Mouse (Mus musculus): ENCODE measurements around the gene Elane. TPM values are rescaled to one million over a fixed set of nuclear protein-coding genes. Genes with fewer than 3 reads are reported as not detected.
A peak's percentile ranks its signal among the peaks of the same experiment; 100 is the strongest.

Elane gene
- polyA plus RNA-seq (2015; fragmentation: Nextera tagmentation; extraction: Ambion mirVana), result 0.26 and 1.2 TPM in 2 replicates

- Histone ChIP-seq H3K9ac (ENCODE audit: low read length) (no peak within 1 kb of the TSS), H3K27ac (ENCODE audit: low read length) (no peak within 1 kb of the TSS), H3K4me1 (replicated peaks; ENCODE audit: control insufficient read depth, insufficient read depth, low read length) (peaks cover 10% of the 10 kb centered on the region), H3K4me3 (ENCODE audit: low read length) (no peak within 1 kb of the TSS), H3K27me3 (ENCODE audit: control insufficient read depth, insufficient read depth, low read depth, low read length) (peaks cover 3% of the 10 kb centered on the region), H3K4me2 (ENCODE audit: low read depth, low read length) (no peak within 1 kb of the TSS), H3K36me3 (ENCODE audit: control insufficient read depth, insufficient read depth, low read length) (no peaks in the 10 kb centered on the region), H3K9me3 (ENCODE audit: control insufficient read depth, low read length) (no peaks in the 10 kb centered on the region)
- 71% methylated on average over 6 of the region's 6 CpGs for WGBS
- ATAC-seq (ENCODE audit: low read depth), result no peak
Observed at GRCm38 (mm10) chr10:79886054-79886453, at the start of gene Elane. Elane (plus strand) TSS chr10:79886247.

- Histone ChIP-seq H3K9me3 (ENCODE audit: control insufficient read depth, low read length) (no peaks in the 10 kb centered on the region), H3K27ac (ENCODE audit: low read length) (no peak overlapping the region), H3K4me1 (replicated peaks; ENCODE audit: control insufficient read depth, insufficient read depth, low read length) (peaks cover 7% of the 10 kb centered on the region; the same call in 1 of the 2 replicates), H3K27me3 (ENCODE audit: control insufficient read depth, insufficient read depth, low read depth, low read length) (no peaks in the 10 kb centered on the region), H3K4me3 (ENCODE audit: low read length) (no peak overlapping the region), H3K36me3 (ENCODE audit: control insufficient read depth, insufficient read depth, low read length) (no peaks in the 10 kb centered on the region), H3K9ac (ENCODE audit: low read length) (no peak overlapping the region), H3K4me2 (ENCODE audit: low read depth, low read length) (no peak overlapping the region)
- WGBS, result 98% methylated on average over 3 of the region's 3 CpGs
- ATAC-seq (ENCODE audit: low read depth), result no peak
Observed at GRCm38 (mm10) chr10:79836918-79837317, 49.1 kb upstream of the Elane start.

GRCm38 (mm10) chr10:79838151-79838550 lies 47.9 kb upstream of the Elane start:
- Histone ChIP-seq H3K9me3 (ENCODE audit: control insufficient read depth, low read length) (no peaks in the 10 kb centered on the region), H3K27ac (ENCODE audit: low read length) (no peak overlapping the region), H3K27me3 (ENCODE audit: control insufficient read depth, insufficient read depth, low read depth, low read length) (no peaks in the 10 kb centered on the region), H3K36me3 (ENCODE audit: control insufficient read depth, insufficient read depth, low read length) (no peaks in the 10 kb centered on the region), H3K4me1 (replicated peaks; ENCODE audit: control insufficient read depth, insufficient read depth, low read length) (peaks cover 17% of the 10 kb centered on the region), H3K9ac (ENCODE audit: low read length) (no peak overlapping the region), H3K4me2 (ENCODE audit: low read depth, low read length) (no peak overlapping the region), H3K4me3 (ENCODE audit: low read length) (no peak overlapping the region)
- no peak for ATAC-seq (ENCODE audit: low read depth)
- 47% methylated on average over 2 of the region's 2 CpGs for WGBS

DNA sequence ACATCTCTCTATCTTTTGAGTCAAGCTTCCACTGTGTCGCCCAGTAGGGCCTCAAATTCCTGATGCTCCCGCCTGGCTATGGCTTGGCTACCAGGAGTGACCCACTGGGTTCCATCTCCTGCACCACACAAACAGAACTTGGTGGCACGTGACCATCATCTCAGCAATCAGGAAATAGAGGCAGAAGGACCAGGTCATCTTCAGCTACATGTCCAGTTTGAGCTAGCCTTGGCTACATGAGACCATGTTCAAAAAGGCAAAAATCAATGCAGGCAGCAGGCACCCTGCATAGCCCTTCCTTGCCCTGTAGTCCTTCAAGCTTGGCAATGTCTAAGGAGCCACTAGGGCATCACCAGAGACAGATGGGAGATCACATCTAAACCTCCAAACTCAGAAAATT lies 46.0 kb upstream of the Elane start:
- Histone ChIP-seq H3K4me3 (ENCODE audit: low read length) (no peak overlapping the region), H3K36me3 (ENCODE audit: control insufficient read depth, insufficient read depth, low read length) (no peaks in the 10 kb centered on the region), H3K27ac (ENCODE audit: low read length) (peak overlapping the region; percentile 98), H3K27me3 (ENCODE audit: control insufficient read depth, insufficient read depth, low read depth, low read length) (no peaks in the 10 kb centered on the region), H3K9ac (ENCODE audit: low read length) (no peak overlapping the region; the same call in 1 of the 2 replicates), H3K4me2 (ENCODE audit: low read depth, low read length) (0 out of 2 replicates have a peak overlapping the region, but pooled peaks have one; percentile 78), H3K4me1 (replicated peaks; ENCODE audit: control insufficient read depth, insufficient read depth, low read length) (peaks cover 23% of the 10 kb centered on the region), H3K9me3 (ENCODE audit: control insufficient read depth, low read length) (no peaks in the 10 kb centered on the region)
- ATAC-seq (ENCODE audit: low read depth), result no peak
- 90% methylated on average over 3 of the region's 3 CpGs for WGBS

- peak overlapping the region; percentile 67 for H3K9ac ChIP-seq (ENCODE audit: low read length)
- under 1% methylated on average over 23 of the region's 24 CpGs for WGBS
- peaks cover 23% of the 10 kb centered on the region for H3K4me1 ChIP-seq (replicated peaks; ENCODE audit: control insufficient read depth, insufficient read depth, low read length)
- ATAC-seq (ENCODE audit: low read depth), result peak; percentile 94
- H3K36me3 ChIP-seq (ENCODE audit: control insufficient read depth, insufficient read depth, low read length), result no peaks in the 10 kb centered on the region
- peak overlapping the region; percentile 52 for H3K4me3 ChIP-seq (ENCODE audit: low read length)
- peak overlapping the region; percentile 78 for H3K4me2 ChIP-seq (ENCODE audit: low read depth, low read length)
- no peaks in the 10 kb centered on the region for H3K9me3 ChIP-seq (ENCODE audit: control insufficient read depth, low read length)
- H3K27me3 ChIP-seq (ENCODE audit: control insufficient read depth, insufficient read depth, low read depth, low read length), result no peaks in the 10 kb centered on the region
- H3K27ac ChIP-seq (ENCODE audit: low read length), result peak overlapping the region; percentile 98
Observed at GRCm38 (mm10) chr10:79840644-79841551, 45.1 kb upstream of the Elane start.

- H3K9ac ChIP-seq (ENCODE audit: low read length), result no peak overlapping the region
- H3K9me3 ChIP-seq (ENCODE audit: control insufficient read depth, low read length), result no peaks in the 10 kb centered on the region
- no peak overlapping the region for H3K4me3 ChIP-seq (ENCODE audit: low read length)
- 52% methylated on average over 3 of the region's 3 CpGs for WGBS
- no peaks in the 10 kb centered on the region for H3K27me3 ChIP-seq (ENCODE audit: control insufficient read depth, insufficient read depth, low read depth, low read length)
- peak overlapping the region; percentile 18; the same call in 1 of the 2 replicates for H3K27ac ChIP-seq (ENCODE audit: low read length)
- H3K4me1 ChIP-seq (replicated peaks; ENCODE audit: control insufficient read depth, insufficient read depth, low read length), result peaks cover 23% of the 10 kb centered on the region
- ATAC-seq (ENCODE audit: low read depth), result no peak
- H3K36me3 ChIP-seq (ENCODE audit: control insufficient read depth, insufficient read depth, low read length), result no peaks in the 10 kb centered on the region
- no peak overlapping the region for H3K4me2 ChIP-seq (ENCODE audit: low read depth, low read length)
Observed at GRCm38 (mm10) chr10:79842322-79842721, 43.7 kb upstream of the Elane start.

DNA sequence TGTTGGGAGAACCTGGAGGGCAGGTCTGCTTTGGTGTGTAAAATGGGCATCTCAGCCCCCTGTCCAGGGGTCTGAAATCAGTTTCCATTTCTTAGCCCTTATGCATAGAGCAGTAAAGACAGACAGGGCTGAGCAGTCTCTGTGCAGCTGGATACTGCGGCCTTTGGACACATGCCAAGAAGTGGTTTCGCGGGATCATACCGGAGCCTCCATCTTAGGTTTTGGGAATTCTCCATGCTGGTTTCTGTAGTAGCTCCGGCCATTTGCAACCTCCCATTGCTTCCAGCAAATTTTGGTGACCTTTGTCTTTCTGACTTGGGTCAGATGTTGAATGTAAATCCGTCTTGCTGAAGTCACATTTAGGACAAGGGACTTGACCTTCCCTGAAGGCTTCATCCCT lies 42.6 kb upstream of the Elane start:
- peaks cover 23% of the 10 kb centered on the region for H3K4me1 ChIP-seq (replicated peaks; ENCODE audit: control insufficient read depth, insufficient read depth, low read length)
- H3K27me3 ChIP-seq (ENCODE audit: control insufficient read depth, insufficient read depth, low read depth, low read length), result no peaks in the 10 kb centered on the region
- H3K36me3 ChIP-seq (ENCODE audit: control insufficient read depth, insufficient read depth, low read length), result no peaks in the 10 kb centered on the region
- peak overlapping the region; percentile 5; the same call in 1 of the 2 replicates for H3K9ac ChIP-seq (ENCODE audit: low read length)
- WGBS, result 45% methylated on average over 6 of the region's 6 CpGs
- no peaks in the 10 kb centered on the region for H3K9me3 ChIP-seq (ENCODE audit: control insufficient read depth, low read length)
- H3K4me2 ChIP-seq (ENCODE audit: low read depth, low read length), result no peak overlapping the region
- H3K4me3 ChIP-seq (ENCODE audit: low read length), result no peak overlapping the region
- ATAC-seq (ENCODE audit: low read depth), result no peak
- no peak overlapping the region for H3K27ac ChIP-seq (ENCODE audit: low read length)

- 46% methylated on average over 5 of the region's 5 CpGs for WGBS
- Histone ChIP-seq H3K4me2 (ENCODE audit: low read depth, low read length) (no peak overlapping the region), H3K9ac (ENCODE audit: low read length) (no peak overlapping the region), H3K9me3 (ENCODE audit: control insufficient read depth, low read length) (no peaks in the 10 kb centered on the region), H3K4me3 (ENCODE audit: low read length) (no peak overlapping the region), H3K36me3 (ENCODE audit: control insufficient read depth, insufficient read depth, low read length) (no peaks in the 10 kb centered on the region), H3K4me1 (replicated peaks; ENCODE audit: control insufficient read depth, insufficient read depth, low read length) (peaks cover 21% of the 10 kb centered on the region), H3K27ac (ENCODE audit: low read length) (no peak overlapping the region), H3K27me3 (ENCODE audit: control insufficient read depth, insufficient read depth, low read depth, low read length) (no peaks in the 10 kb centered on the region)
- ATAC-seq (ENCODE audit: low read depth), result no peak
Observed at GRCm38 (mm10) chr10:79846553-79846952, 39.5 kb upstream of the Elane start.

DNA sequence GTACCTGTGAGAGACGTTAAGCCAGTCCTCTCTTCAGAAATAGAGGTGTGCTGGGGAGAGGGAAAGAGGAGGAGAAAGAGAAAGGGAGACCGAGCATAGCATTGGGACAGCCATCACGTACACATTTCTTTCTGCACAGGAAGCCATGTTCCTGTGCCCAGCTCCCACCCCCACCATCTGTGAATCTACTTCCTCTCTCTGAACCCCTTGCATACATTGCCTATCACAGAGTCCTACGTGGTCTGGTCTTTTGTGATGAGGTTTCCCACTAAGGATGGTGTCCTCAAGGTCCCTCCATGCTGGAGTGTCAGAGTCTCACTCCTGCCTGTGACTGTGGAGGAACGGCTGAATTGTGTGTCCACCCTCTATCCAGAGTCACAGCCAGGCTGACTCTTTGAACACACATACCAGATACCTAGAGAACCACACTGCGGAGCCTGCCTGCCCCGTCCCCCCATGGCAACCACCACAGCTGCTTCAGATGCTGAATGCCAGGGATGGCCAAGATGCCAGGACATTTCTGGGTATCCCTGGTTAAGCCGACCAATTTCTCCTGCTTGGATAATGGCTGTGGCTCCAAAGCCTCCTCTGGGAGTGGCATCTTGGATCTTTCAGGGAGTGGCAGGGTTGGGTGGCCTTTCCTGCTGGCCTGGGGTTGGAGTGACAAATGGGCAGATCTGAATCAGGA lies 36.0 kb upstream of the Elane start:
- no peak overlapping the region for H3K9ac ChIP-seq (ENCODE audit: low read length)
- 64% methylated on average over 8 of the region's 8 CpGs for WGBS
- H3K4me2 ChIP-seq (ENCODE audit: low read depth, low read length), result no peak overlapping the region
- H3K9me3 ChIP-seq (ENCODE audit: control insufficient read depth, low read length), result no peaks in the 10 kb centered on the region
- H3K27ac ChIP-seq (ENCODE audit: low read length), result peak overlapping the region; percentile 24; the same call in 1 of the 2 replicates
- ATAC-seq (ENCODE audit: low read depth), result no peak
- H3K4me1 ChIP-seq (replicated peaks; ENCODE audit: control insufficient read depth, insufficient read depth, low read length), result peaks cover 21% of the 10 kb centered on the region
- no peaks in the 10 kb centered on the region for H3K36me3 ChIP-seq (ENCODE audit: control insufficient read depth, insufficient read depth, low read length)
- H3K27me3 ChIP-seq (ENCODE audit: control insufficient read depth, insufficient read depth, low read depth, low read length), result no peaks in the 10 kb centered on the region
- no peak overlapping the region for H3K4me3 ChIP-seq (ENCODE audit: low read length)

Data from lung, embryonic 16.5 days (tissue).